Comparison of ENCODE assay signal across 22 mouse cellular contexts in the genomic region with DNA sequence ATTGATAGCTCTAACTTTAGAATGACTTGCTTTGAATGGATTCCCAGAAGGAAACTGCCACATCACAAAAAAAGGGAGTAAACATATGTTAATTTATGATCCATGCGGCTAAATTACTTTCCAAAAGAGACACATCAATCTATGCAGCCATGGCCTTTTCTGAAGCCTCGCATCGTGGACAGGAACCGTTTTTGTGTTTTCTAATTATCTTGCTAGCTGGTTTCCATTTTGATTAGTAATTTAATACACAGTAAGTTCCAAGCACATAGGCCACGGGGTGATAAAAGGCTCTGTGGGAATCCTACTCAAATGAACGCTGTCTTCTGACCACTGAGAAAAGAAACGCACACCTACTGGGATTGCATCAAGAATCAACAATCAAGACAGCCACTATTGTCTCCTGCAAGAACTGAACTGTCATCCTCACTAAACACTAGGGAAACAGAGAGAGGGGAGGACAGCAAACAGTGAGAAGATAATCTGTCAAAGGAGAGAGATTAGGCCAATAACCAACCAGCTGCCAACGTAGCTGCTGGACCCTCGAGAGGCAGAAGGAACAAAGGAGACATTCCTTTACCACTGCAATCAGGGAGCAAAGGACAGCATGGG.
DNase-seq lines count a peak whose midpoint lies in the region; ATAC-seq lines count a peak whose summit lies in the region.
"Had no signal": no experiment of that assay in that cellular context is flagged by ENCODE, and none has a peak within 500 bp of the region (broad histone marks: within the 10 kb centered on the region; RNA-seq: fewer than 3 reads in every experiment).

No protein-coding gene starts in this region.

- no peak overlapping the region for H3K9ac ChIP-seq in heart, embryonic 12.5 days
- H3K9ac ChIP-seq in midbrain, embryonic 11.5 days (ENCODE audit: low read length) = no peak overlapping the region
- no peak overlapping the region for H3K9ac ChIP-seq in midbrain, embryonic 16.5 days (ENCODE audit: low read depth, low read length)
- no peak overlapping the region for H3K9ac ChIP-seq in kidney, embryonic 16.5 days (replicated peaks; ENCODE audit: low read length)
- H3K9ac ChIP-seq: embryonic facial prominence, embryonic 15.5 days; forebrain, postnatal 0 days; heart, embryonic 15.5 days; limb, embryonic 13.5 days; liver, postnatal 0 days; stomach, embryonic 15.5 days had no signal

- H3K4me1 ChIP-seq in heart, embryonic 12.5 days (replicated peaks) = peaks cover 40% of the 10 kb centered on the region
- peaks cover 15% of the 10 kb centered on the region for H3K4me1 ChIP-seq in midbrain, embryonic 11.5 days (ENCODE audit: control insufficient read depth, insufficient read depth, low read length)
- H3K4me1 ChIP-seq in midbrain, embryonic 16.5 days (ENCODE audit: control insufficient read depth, insufficient read depth, low read length) = peaks cover 7% of the 10 kb centered on the region; the same call in 1 of the 2 replicates
- H3K4me1 ChIP-seq in kidney, embryonic 16.5 days (ENCODE audit: insufficient read depth, low read length) = peaks cover 8% of the 10 kb centered on the region; the same call in 1 of the 2 replicates
- H3K4me1 ChIP-seq: embryonic facial prominence, embryonic 15.5 days; stomach, embryonic 15.5 days had no signal

- no peaks in the 10 kb centered on the region for H3K9me3 ChIP-seq in heart, embryonic 12.5 days (replicated peaks)
- no peaks in the 10 kb centered on the region for H3K9me3 ChIP-seq in midbrain, embryonic 11.5 days (ENCODE audit: control insufficient read depth, low read length)
- H3K9me3 ChIP-seq in midbrain, embryonic 16.5 days (replicated peaks; ENCODE audit: control insufficient read depth, low read length, poor library complexity, severe bottlenecking) = no peaks in the 10 kb centered on the region
- H3K9me3 ChIP-seq in kidney, embryonic 16.5 days (ENCODE audit: low read length) = no peaks in the 10 kb centered on the region
- H3K9me3 ChIP-seq: embryonic facial prominence, embryonic 15.5 days; heart, embryonic 15.5 days; limb, embryonic 13.5 days; stomach, embryonic 15.5 days had no signal

- ATAC-seq in heart, embryonic 12.5 days (ENCODE audit: insufficient number of reproducible peaks, low FRiP score) = no peak
- peak; percentile 68 for ATAC-seq in midbrain, embryonic 11.5 days (ENCODE audit: low FRiP score)
- ATAC-seq in midbrain, embryonic 16.5 days = no peak
- ATAC-seq in kidney, embryonic 16.5 days (ENCODE audit: low FRiP score, low TSS enrichment) = no peak
- ATAC-seq: activated CD4-positive, CD25-positive, alpha-beta regulatory T cell, adult 4 months; forebrain, postnatal 0 days; intestine, embryonic 16.5 days; liver, postnatal 0 days had no signal

- H3K27ac ChIP-seq in heart, embryonic 12.5 days (ENCODE audit: poor library complexity, severe bottlenecking) = peak overlapping the region; percentile 45
- no peak overlapping the region for H3K27ac ChIP-seq in midbrain, embryonic 11.5 days (ENCODE audit: low read depth, low read length)
- H3K27ac ChIP-seq in midbrain, embryonic 16.5 days (ENCODE audit: low read length) = no peak overlapping the region
- no peak overlapping the region for H3K27ac ChIP-seq in kidney, embryonic 16.5 days (ENCODE audit: low read length)
- H3K27ac ChIP-seq: embryonic facial prominence, embryonic 15.5 days; heart, embryonic 15.5 days; limb, embryonic 13.5 days; stomach, embryonic 15.5 days had no signal

- no peak overlapping the region for H3K4me2 ChIP-seq in heart, embryonic 12.5 days
- no peak overlapping the region for H3K4me2 ChIP-seq in midbrain, embryonic 11.5 days
- H3K4me2 ChIP-seq in midbrain, embryonic 16.5 days (ENCODE audit: low read length) = no peak overlapping the region
- no peak overlapping the region for H3K4me2 ChIP-seq in kidney, embryonic 16.5 days (replicated peaks; ENCODE audit: low read depth, low read length)
- H3K4me2 ChIP-seq: embryonic facial prominence, embryonic 15.5 days; heart, embryonic 15.5 days; limb, embryonic 13.5 days; stomach, embryonic 15.5 days had no signal

- no peak overlapping the region for H3K4me3 ChIP-seq in heart, embryonic 12.5 days
- no peak overlapping the region for H3K4me3 ChIP-seq in midbrain, embryonic 11.5 days (ENCODE audit: low read depth, low read length)
- no peak overlapping the region for H3K4me3 ChIP-seq in midbrain, embryonic 16.5 days (ENCODE audit: low read depth, low read length)
- no peak overlapping the region for H3K4me3 ChIP-seq in kidney, embryonic 16.5 days (ENCODE audit: low read length)
- H3K4me3 ChIP-seq: embryonic facial prominence, embryonic 15.5 days; heart, embryonic 15.5 days; limb, embryonic 13.5 days; stomach, embryonic 15.5 days had no signal

- DNase-seq in cerebellum, adult 9-11 months = peak; percentile 5
- DNase-seq in cerebellum, postnatal 36 days = no peak
- no peak for DNase-seq in heart, adult 8-10 months (ENCODE audit: low spot score)
- DNase-seq in midbrain, embryonic 11.5 days (ENCODE audit: low spot score, missing footprints) = no peak
- DNase-seq in retina, postnatal 1 day = peak; percentile 75
- DNase-seq: adrenal gland, postnatal 36 days; cerebellum, postnatal 14 days; forebrain, postnatal 0 days; kidney, postnatal 14 days; liver, postnatal 0 days; lung, postnatal 36 days; right cerebral cortex, adult 18-20 months; spleen, adult 18-20 months had no signal

- H3K36me3 ChIP-seq in heart, embryonic 12.5 days = no peaks in the 10 kb centered on the region
- no peaks in the 10 kb centered on the region for H3K36me3 ChIP-seq in midbrain, embryonic 11.5 days (ENCODE audit: control insufficient read depth, insufficient read depth, low read length)
- H3K36me3 ChIP-seq in midbrain, embryonic 16.5 days (ENCODE audit: control insufficient read depth, insufficient read depth, low read length) = no peaks in the 10 kb centered on the region
- H3K36me3 ChIP-seq in kidney, embryonic 16.5 days (ENCODE audit: insufficient read depth, low read length) = no peaks in the 10 kb centered on the region
- H3K36me3 ChIP-seq: embryonic facial prominence, embryonic 15.5 days; heart, embryonic 15.5 days; limb, embryonic 13.5 days; stomach, embryonic 15.5 days had no signal

- no peaks in the 10 kb centered on the region for H3K27me3 ChIP-seq in heart, embryonic 12.5 days (replicated peaks)
- no peaks in the 10 kb centered on the region for H3K27me3 ChIP-seq in midbrain, embryonic 11.5 days (ENCODE audit: control insufficient read depth, insufficient read depth, low read length)
- H3K27me3 ChIP-seq in midbrain, embryonic 16.5 days (ENCODE audit: control insufficient read depth, insufficient read depth, low read depth, low read length) = no peaks in the 10 kb centered on the region
- H3K27me3 ChIP-seq in kidney, embryonic 16.5 days (ENCODE audit: insufficient read depth, low read length) = no peaks in the 10 kb centered on the region
- H3K27me3 ChIP-seq: embryonic facial prominence, embryonic 15.5 days; heart, embryonic 15.5 days; limb, embryonic 13.5 days; stomach, embryonic 15.5 days had no signal

- 50% methylated on average over 9 of the region's 9 CpGs for WGBS in heart, embryonic 12.5 days
- 9% methylated on average over 9 of the region's 9 CpGs for WGBS in midbrain, embryonic 11.5 days
- 8% methylated on average over 9 of the region's 9 CpGs for WGBS in midbrain, embryonic 16.5 days
- WGBS in kidney, embryonic 16.5 days = 25% methylated on average over 9 of the region's 9 CpGs

Comparison
In these comparisons a context has a peak if more than half of its experiments do, and no peak if none do; other contexts are left out.
1. DNase-seq: peak in cerebellum, adult 9-11 months (single experiment) and retina, postnatal 1 day (single experiment); none in cerebellum, postnatal 36 days (0 of 2), heart, adult 8-10 months (single experiment) and midbrain, embryonic 11.5 days (single experiment).